Mouse (Mus musculus) bone marrow macrophage, adult 2 months (primary cell): ENCODE measurements around the gene Snrpb.

Source experiments
- CTCF ChIP-seq: IDR thresholded peaks from 2 replicates; pipeline ENCODE4 v1.5.1; 2012; ENCODE audit warnings: low read depth, mild to moderate bottlenecking, low read length, moderate library complexity
- POLR2A ChIP-seq: IDR thresholded peaks from 2 replicates; pipeline ENCODE4 v1.6.1; 2012; ENCODE audit warnings: mild to moderate bottlenecking, low read depth, low read length, borderline replicate concordance

DNA sequence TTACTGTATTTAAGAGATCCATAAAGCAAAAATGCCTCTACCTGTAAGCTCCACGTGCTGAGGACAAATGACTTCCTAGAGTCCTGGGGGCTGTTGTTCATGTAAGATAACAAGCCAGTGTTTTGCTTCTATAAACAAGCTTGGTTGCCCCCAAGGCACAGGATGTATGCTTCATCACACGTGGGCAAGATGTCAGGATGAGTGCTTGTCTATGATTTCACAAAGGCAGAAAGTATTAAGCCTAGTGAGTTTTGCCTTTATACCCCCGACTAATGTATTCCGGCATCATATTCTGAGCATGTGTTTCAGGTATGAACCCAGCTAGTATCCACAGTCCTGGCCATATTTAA lies 21.1 kb downstream of the Snrpb start:
- no peak for TF ChIP-seq CTCF
- no peak for TF ChIP-seq POLR2A
